Mouse (Mus musculus) thymus, adult 2 months (tissue): Measurements from ENCODE around the gene Prb1. TPM values are rescaled to one million over a fixed set of nuclear protein-coding genes. Genes with fewer than 3 reads are reported as not detected.
"Not testable (repeated sequence)": the region's sequence is repeated elsewhere in the genome, so short reads cannot be mapped to it uniquely, and the experiment has no call there.

ENCODE experiments used
- DNase-seq: peaks from one replicate; pipeline ENCODE4 v3.0.0; 2021
- H3K27ac ChIP-seq: fragments of 200-500 bp; 2 replicates; pipeline ENCODE4 v1.5.1; 2012; ENCODE audit warnings: low read length, control low read depth; ENCODE audit not compliant: control insufficient read depth, insufficient read depth
- H3K27me3 ChIP-seq: fragments of 200-500 bp; 2 replicates; pipeline ENCODE4 v1.6.1; 2012; ENCODE audit warnings: mild to moderate bottlenecking, low read length, moderate library complexity, mixed read lengths; ENCODE audit not compliant: control insufficient read depth, insufficient read depth
- H3K36me3 ChIP-seq: fragments of 200-500 bp; 2 replicates; pipeline ENCODE4 v1.6.1; 2012; ENCODE audit warnings: mild to moderate bottlenecking, low read length, moderate library complexity; ENCODE audit not compliant: control insufficient read depth, insufficient read depth
- H3K4me1 ChIP-seq: fragments of 200-500 bp; replicated peaks from 2 replicates; pipeline ENCODE4 v1.6.1; 2012; ENCODE audit warnings: low read length; ENCODE audit not compliant: control insufficient read depth, insufficient read depth
- H3K4me3 ChIP-seq: fragments of 200-500 bp; 2 replicates; pipeline ENCODE4 v1.5.1; 2012; ENCODE audit warnings: mild to moderate bottlenecking, low read length, control low read depth, moderate library complexity; ENCODE audit not compliant: control insufficient read depth, insufficient read depth
- polyA plus RNA-seq: library from polyadenylated mRNA; depleted of rRNA; stranded (reverse); fragments of >200 nt; gene quantifications from 2 replicates; pipeline ENCODE4 v1.2.3, GENCODE M21; 2012; rRNA removed

Prb1 gene
- not detected in 2 replicates for polyA plus RNA-seq

DNA sequence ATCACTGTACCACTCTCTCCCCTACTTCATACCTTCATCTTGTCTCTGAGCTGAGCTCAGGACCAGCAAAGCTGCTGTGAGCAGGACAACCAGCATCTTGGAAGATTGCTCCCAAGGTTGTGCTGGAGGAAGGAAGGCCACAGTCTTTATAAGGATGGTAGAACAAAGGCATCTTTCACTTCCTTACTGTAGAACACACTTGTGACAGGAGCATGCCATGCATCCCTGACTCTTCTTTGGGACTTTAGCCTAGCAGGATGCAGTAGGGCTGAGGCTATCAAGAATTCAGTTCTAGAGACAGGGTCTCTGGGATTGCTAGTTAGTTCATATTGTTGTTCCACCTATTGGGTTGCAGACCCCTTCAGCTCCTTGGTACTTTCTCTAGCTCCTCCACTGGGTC is at the start of gene Prb1:
Gene Prb1 (minus strand): TSS at position 101 of the 400 bp plus-strand sequence.
- not testable (repeated sequence) for H3K4me1 ChIP-seq, H3K4me3 ChIP-seq, H3K27me3 ChIP-seq, DNase-seq, H3K27ac ChIP-seq, H3K36me3 ChIP-seq

Other genes with a start within 250 kb of the Prb1 start
- not detected in 2 replicates for gene Prpmp5, start 104.2 kb upstream of the Prb1 start, polyA plus RNA-seq
- not detected in 2 replicates for gene Gm8882, start 153.6 kb upstream of the Prb1 start, polyA plus RNA-seq